Mouse (Mus musculus): ENCODE data around the gene Kdm6a.

The Kdm6a gene

GRCm38 (mm10) chrX:18162192-18162857, at the start of gene Kdm6a:
Kdm6a (plus strand) TSS chrX:18162575.
- DNase-seq, result peak; percentile 89 to 100

- DNase-seq, result no peak
These were observed 16.8 kb upstream of the Kdm6a start, which contains the start of gene Dusp21 for GRCm38 (mm10) chrX:18145557-18145956. Dusp21 (plus strand) TSS chrX:18145857.

- DNase-seq, result no peak
These were observed 1.5 kb upstream of the Kdm6a start for GRCm38 (mm10) chrX:18160734-18161442.

GRCm38 (mm10) chrX:18161796-18162191, 581 bp upstream of the Kdm6a start:
- DNase-seq, result no peak

GRCm38 (mm10) chrX:18162861-18163731, 721 bp downstream of the Kdm6a start:
- peak; percentile 52 to 59 for DNase-seq

- peak; percentile 15 to 19 for DNase-seq
These were observed 1.7 kb downstream of the Kdm6a start for GRCm38 (mm10) chrX:18163917-18164624.

- DNase-seq, result no peak
These were observed 2.7 kb downstream of the Kdm6a start for GRCm38 (mm10) chrX:18165121-18165520.

GRCm38 (mm10) chrX:18166961-18167360, 4.6 kb downstream of the Kdm6a start:
- DNase-seq, result no peak

GRCm38 (mm10) chrX:18168940-18169339, 6.6 kb downstream of the Kdm6a start:
- DNase-seq, result no peak

- no peak for DNase-seq
These were observed 12.5 kb downstream of the Kdm6a start for GRCm38 (mm10) chrX:18174831-18175230.

- DNase-seq, result no peak
These were observed 15.4 kb downstream of the Kdm6a start for GRCm38 (mm10) chrX:18177803-18178202.

GRCm38 (mm10) chrX:18179492-18179891, 17.1 kb downstream of the Kdm6a start:
- no peak for DNase-seq

GRCm38 (mm10) chrX:18187203-18187602, 24.8 kb downstream of the Kdm6a start:
- no peak for DNase-seq

- no peak for DNase-seq
These were observed 25.9 kb downstream of the Kdm6a start for GRCm38 (mm10) chrX:18188293-18188692.

GRCm38 (mm10) chrX:18239572-18239971, 77.2 kb downstream of the Kdm6a start:
- DNase-seq, result no peak

- no peak for DNase-seq
These were observed 88.2 kb downstream of the Kdm6a start for GRCm38 (mm10) chrX:18250621-18251020.

- DNase-seq, result no peak
These were observed 92.4 kb downstream of the Kdm6a start for GRCm38 (mm10) chrX:18254767-18255166.

GRCm38 (mm10) chrX:18258238-18258809, 95.9 kb downstream of the Kdm6a start:
- DNase-seq, result no peak

GRCm38 (mm10) chrX:18278561-18278960, 116.2 kb downstream of the Kdm6a start:
- no peak for DNase-seq

GRCm38 (mm10) chrX:18280134-18280533, 117.8 kb downstream of the Kdm6a start:
- DNase-seq, result no peak
